Mouse (Mus musculus) MEL (cell line): ENCODE data around the gene Nmur2. TPM values are rescaled to one million over a fixed set of nuclear protein-coding genes. Genes with fewer than 3 reads are reported as not detected.

ENCODE experiments used
- DNase-seq: peaks from one replicate; pipeline ENCODE4 v3.0.0; 2011; ENCODE audit warnings: low read depth, low spot score
- H3K27ac ChIP-seq: 2 replicates; pipeline ENCODE4 v1.5.1; 2012; ENCODE audit warnings: low read depth, mild to moderate bottlenecking, control low read depth, low read length, moderate library complexity; ENCODE audit not compliant: control insufficient read depth
- H3K27me3 ChIP-seq, 2 experiments: fragments of 150-350 bp in 1 of 2; sonication (generic) in 1 of 2; 2 replicates each; pipeline ENCODE4 v1.6.1; 2012; ENCODE audit warnings: low read length in 2 of 2, mild to moderate bottlenecking in 2 of 2, improper control_type of control experiment in 1 of 2, moderate library complexity in 1 of 2; ENCODE audit not compliant: insufficient read depth in 2 of 2, control insufficient read depth in 1 of 2
- H3K36me3 ChIP-seq, 2 experiments: 2 replicates each; pipeline ENCODE4 v1.6.1; 2012 to 2014; ENCODE audit warnings: low read length in 2 of 2, improper control_type of control experiment in 1 of 2, inconsistent platforms in 1 of 2, mild to moderate bottlenecking in 1 of 2; ENCODE audit not compliant: insufficient read depth in 2 of 2, control insufficient read depth in 1 of 2
- H3K4me1 ChIP-seq, 2 experiments: fragments of 150-350 bp in 1 of 2; sonication (generic) in 1 of 2; 2 replicates each; pipeline ENCODE4 v1.6.1; 2012; ENCODE audit warnings: low read length in 2 of 2, improper control_type of control experiment in 1 of 2, mild to moderate bottlenecking in 1 of 2; ENCODE audit not compliant: insufficient read depth in 2 of 2, control insufficient read depth in 1 of 2
- H3K4me3 ChIP-seq, 2 experiments: fragments of 150-350 bp in 1 of 2; sonication (generic) in 1 of 2; 2 replicates each; pipeline ENCODE4 v1.5.1; 2012; ENCODE audit warnings: low read depth in 2 of 2, low read length in 2 of 2, mild to moderate bottlenecking in 2 of 2, moderate library complexity in 2 of 2, control low read depth in 1 of 2, improper control_type of control experiment in 1 of 2; ENCODE audit not compliant: control insufficient read depth in 1 of 2, insufficient read depth in 1 of 2
- H3K79me2 ChIP-seq: 2 replicates; pipeline ENCODE4 v1.6.1; 2012; ENCODE audit warnings: mild to moderate bottlenecking, low read length, moderate library complexity; ENCODE audit not compliant: control insufficient read depth, poor library complexity, insufficient read depth
- H3K9ac ChIP-seq: 2 replicates; pipeline ENCODE4 v1.6.1; 2012; ENCODE audit warnings: low read depth, mild to moderate bottlenecking, control low read depth, low read length, moderate library complexity; ENCODE audit not compliant: control insufficient read depth, poor library complexity, severe bottlenecking
- H3K9me3 ChIP-seq: fragments of 150-350 bp; sonication (generic); replicated peaks from 2 replicates; pipeline ENCODE4 v1.6.1; 2012; ENCODE audit warnings: mild to moderate bottlenecking, low read length, improper control_type of control experiment, moderate library complexity; ENCODE audit not compliant: insufficient read depth
- BHLHE40 ChIP-seq: IDR thresholded peaks from 2 replicates; pipeline ENCODE4 v1.6.1; 2012; ENCODE audit warnings: low read depth, mild to moderate bottlenecking, inconsistent platforms, low read length, improper control_type of control experiment, borderline replicate concordance
- CHD1 ChIP-seq: IDR thresholded peaks from 2 replicates; pipeline ENCODE4 v1.6.1; 2012; ENCODE audit warnings: low read depth, mild to moderate bottlenecking, inconsistent platforms, low read length, improper control_type of control experiment
- EP300 ChIP-seq, 2 experiments: IDR thresholded peaks; 2 replicates each; pipeline ENCODE4 v1.6.1; 2011; ENCODE audit warnings: improper control_type of control experiment in 2 of 2, low read length in 2 of 2, low read depth in 1 of 2, mild to moderate bottlenecking in 1 of 2
- GABPA ChIP-seq: IDR thresholded peaks from 2 replicates; pipeline ENCODE4 v1.6.1; 2012; ENCODE audit warnings: low read depth, mild to moderate bottlenecking, inconsistent platforms, low read length, improper control_type of control experiment, moderate library complexity
- GATA1 ChIP-seq: IDR thresholded peaks from 2 replicates; pipeline ENCODE4 v1.6.1; 2011; ENCODE audit warnings: low read depth, low read length, improper control_type of control experiment
- KAT2A ChIP-seq: conservative IDR thresholded peaks from 2 replicates; pipeline ENCODE4 v1.6.1; 2012; ENCODE audit warnings: low read depth, low read length, improper control_type of control experiment, inconsistent platforms
- MAFK ChIP-seq: IDR thresholded peaks from 2 replicates; pipeline ENCODE4 v1.6.1; 2011; ENCODE audit warnings: low read depth, mild to moderate bottlenecking, low read length, improper control_type of control experiment, borderline replicate concordance
- MAZ ChIP-seq: IDR thresholded peaks from 2 replicates; pipeline ENCODE4 v1.6.1; 2012; ENCODE audit warnings: low read depth, mild to moderate bottlenecking, inconsistent platforms, low read length, improper control_type of control experiment
- MYB ChIP-seq: IDR thresholded peaks from 2 replicates; pipeline ENCODE4 v1.6.1; 2011; ENCODE audit warnings: mild to moderate bottlenecking, low read depth, low read length, improper control_type of control experiment
- NELFE ChIP-seq: IDR thresholded peaks from 2 replicates; pipeline ENCODE4 v1.6.1; 2011; ENCODE audit warnings: low read depth, low read length, improper control_type of control experiment
- POLR2AphosphoS5 ChIP-seq: IDR thresholded peaks from 2 replicates; pipeline ENCODE4 v1.6.1; 2012; ENCODE audit warnings: low read depth, borderline replicate concordance, mild to moderate bottlenecking, inconsistent platforms, low read length, moderate library complexity, mixed read lengths
- RAD21 ChIP-seq: IDR thresholded peaks from 2 replicates; pipeline ENCODE4 v1.6.1; 2011; ENCODE audit warnings: mild to moderate bottlenecking, low read depth, low read length, improper control_type of control experiment
- SMC3 ChIP-seq: IDR thresholded peaks from 2 replicates; pipeline ENCODE4 v1.6.1; 2011; ENCODE audit warnings: low read depth, low read length, improper control_type of control experiment
- TAL1 ChIP-seq: IDR thresholded peaks from 2 replicates; pipeline ENCODE4 v1.6.1; 2012; ENCODE audit warnings: mild to moderate bottlenecking, inconsistent platforms, low read length, moderate library complexity, mixed read lengths
- TBP ChIP-seq: IDR thresholded peaks from 2 replicates; pipeline ENCODE4 v1.8.0; 2011; ENCODE audit warnings: low read depth, low read length, improper control_type of control experiment
- USF1 ChIP-seq: IDR thresholded peaks from 2 replicates; pipeline ENCODE4 v1.6.1; 2014; ENCODE audit warnings: low read depth, mild to moderate bottlenecking, inconsistent platforms, low read length, improper control_type of control experiment, moderate library complexity
- USF2 ChIP-seq, 2 experiments: IDR thresholded peaks; 2 replicates each; pipeline ENCODE4 v1.6.1; 2011 to 2012; ENCODE audit warnings: improper control_type of control experiment in 2 of 2, low read length in 2 of 2, borderline replicate concordance in 1 of 2, inconsistent platforms in 1 of 2, low read depth in 1 of 2, mild to moderate bottlenecking in 1 of 2; ENCODE audit not compliant: insufficient read depth in 1 of 2
- polyA plus RNA-seq, 2 experiments: library from polyadenylated mRNA; stranded (reverse) in 1 of 2; unstranded in 1 of 2; fragments of >175 nt in 1 of 2; fragments of >200 nt in 1 of 2; gene quantifications; 2 replicates each; pipeline versions ENCODE4 v1.2.1 to v1.2.4; 2012; ENCODE audit warnings: low replicate concordance in 2 of 2, low read depth in 1 of 2; ENCODE audit not compliant: insufficient read length in 2 of 2, insufficient read depth in 1 of 2, missing spikeins in 1 of 2
- total RNA-seq: library from RNA; depleted of rRNA; stranded (reverse); fragments of 300-350 nt; gene quantifications from 2 replicates; pipeline ENCODE4 v1.2.3, GENCODE M21; 2012

Gene Nmur2
- total and polyA plus RNA-seq, 3 experiments, result not detected

DNA sequence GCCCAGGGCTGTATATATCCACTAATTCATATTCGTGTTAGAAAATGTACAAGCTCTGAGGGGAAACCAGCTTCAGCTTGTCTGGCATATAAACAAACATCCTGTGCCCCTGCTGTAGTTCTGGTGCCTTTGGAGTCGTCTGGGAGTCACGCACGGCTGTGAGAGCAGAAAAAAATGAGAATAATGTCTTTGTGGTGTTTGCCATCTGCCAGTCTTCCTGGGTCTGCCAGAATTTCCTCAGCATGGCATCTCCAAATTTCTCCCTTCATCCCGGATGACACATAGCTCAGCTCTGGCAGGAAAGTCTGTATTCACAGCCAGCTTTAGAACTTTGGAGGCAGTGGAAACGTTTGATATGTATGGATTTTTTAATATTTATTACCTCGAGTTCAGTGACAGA lies 13.6 kb upstream of the Nmur2 start:
- TF ChIP-seq BHLHE40 (no peak), POLR2AphosphoS5 (no peak), NELFE (no peak), USF1 (no peak), MYB (no peak), GATA1 (no peak), KAT2A (no peak), TBP (no peak), RAD21 (no peak), GABPA (no peak), SMC3 (no peak), CHD1 (no peak), MAZ (no peak), USF2 (IDR thresholded peaks at IDR 0.05; ENCODE audit: borderline replicate concordance in 1 of 2, insufficient read depth in 1 of 2, low read depth in 1 of 2, low read length in 2 of 2) (no peak), TAL1 (no peak)
- H3K27me3 ChIP-seq, result no peaks in the 10 kb centered on the region
- no peak overlapping the region for H3K4me3 ChIP-seq
- no peaks in the 10 kb centered on the region for H3K4me1 ChIP-seq
- no peak overlapping the region for H3K27ac ChIP-seq
- H3K9me3 ChIP-seq, result no peaks in the 10 kb centered on the region
- no peaks in the 10 kb centered on the region for H3K79me2 ChIP-seq
- no peak for DNase-seq
- H3K9ac ChIP-seq, result no peak overlapping the region
- H3K36me3 ChIP-seq, result no peaks in the 10 kb centered on the region

GRCm38 (mm10) chr11:56026854-56027253 lies 14.0 kb downstream of the Nmur2 start:
- Histone ChIP-seq H3K27ac (no peak overlapping the region), H3K36me3 (no peaks in the 10 kb centered on the region), H3K9me3 (no peaks in the 10 kb centered on the region), H3K4me1 (no peaks in the 10 kb centered on the region), H3K9ac (no peak overlapping the region), H3K79me2 (no peaks in the 10 kb centered on the region), H3K27me3 (no peaks in the 10 kb centered on the region)
- DNase-seq, result no peak
- TF ChIP-seq SMC3, result no peak
- no peak for TF ChIP-seq MYB
- TF ChIP-seq POLR2AphosphoS5, result no peak
- TF ChIP-seq MAFK, result no peak
- no peak for TF ChIP-seq EP300 (IDR thresholded peaks at IDR 0.05; ENCODE audit: low read depth in 1 of 2, low read length in 2 of 2)
- TF ChIP-seq, all 39 proteins: peak for 0
- H3K4me3 ChIP-seq, result no peak overlapping the region
